Mouse (Mus musculus) stomach, postnatal 0 days (tissue): Measurements from ENCODE around the gene Zbtb16.

Experiments
- CTCF ChIP-seq: IDR thresholded peaks from 2 replicates; pipeline ENCODE4 v1.5.1; 2016; ENCODE audit warnings: antibody characterized with exemption, low read depth, mild to moderate bottlenecking, moderate library complexity
- EP300 ChIP-seq: optimal IDR thresholded peaks from 2 replicates; pipeline ENCODE3; 2016; ENCODE audit warnings: antibody characterized with exemption

- TF ChIP-seq EP300 (no peak), CTCF (no peak)
These were observed 146.4 kb downstream of the Zbtb16 start for GRCm38 (mm10) chr9:48689718-48689980.
